Mouse (Mus musculus): ENCODE measurements around the gene Srbd1. TPM values are rescaled to one million over a fixed set of nuclear protein-coding genes. Genes with fewer than 3 reads are reported as not detected.

The Srbd1 gene
- polyA plus RNA-seq, 1 experiment from 2014 or later, result 9.6 TPM

- Histone ChIP-seq H3K9ac (ENCODE audit: low read length) (no peak overlapping the region), H3K4me2 (ENCODE audit: low read length) (no peak overlapping the region), H3K4me1 (ENCODE audit: control insufficient read depth, insufficient read depth, low read length) (no peaks in the 10 kb centered on the region), H3K36me3 (ENCODE audit: control insufficient read depth, insufficient read depth, low read length) (peaks cover 53% of the 10 kb centered on the region), H3K9me3 (replicated peaks; ENCODE audit: control insufficient read depth, low read length) (no peaks in the 10 kb centered on the region), H3K27me3 (replicated peaks; ENCODE audit: control insufficient read depth, insufficient read depth, low read length) (no peaks in the 10 kb centered on the region), H3K27ac (ENCODE audit: low read depth, low read length) (no peak overlapping the region), H3K4me3 (ENCODE audit: low read depth, low read length) (no peak overlapping the region)
- ATAC-seq (no peak), DNase-seq (ENCODE audit: low spot score) (no peak)
- WGBS, result 89% methylated on average over 3 of the region's 3 CpGs
These were observed 21.8 kb downstream of the Srbd1 start for GRCm38 (mm10) chr17:86123146-86123545.

- no peak overlapping the region for H3K9ac ChIP-seq (ENCODE audit: low read length)
- peaks cover 5% of the 10 kb centered on the region; the same call in 1 of the 2 replicates for H3K36me3 ChIP-seq (ENCODE audit: control insufficient read depth, insufficient read depth, low read length)
- no peak overlapping the region for H3K4me2 ChIP-seq (ENCODE audit: low read length)
- no peaks in the 10 kb centered on the region for H3K4me1 ChIP-seq (ENCODE audit: control insufficient read depth, insufficient read depth, low read length)
- H3K27me3 ChIP-seq (replicated peaks; ENCODE audit: control insufficient read depth, insufficient read depth, low read length), result no peaks in the 10 kb centered on the region
- no peaks in the 10 kb centered on the region for H3K9me3 ChIP-seq (replicated peaks; ENCODE audit: control insufficient read depth, low read length)
- H3K4me3 ChIP-seq (ENCODE audit: low read depth, low read length), result no peak overlapping the region
- DNase-seq (ENCODE audit: low spot score), result no peak
- no peak overlapping the region for H3K27ac ChIP-seq (ENCODE audit: low read depth, low read length)
- ATAC-seq, result no peak
- 85% methylated on average over 2 of the region's 2 CpGs for WGBS
These were observed 48.1 kb downstream of the Srbd1 start for GRCm38 (mm10) chr17:86096875-86097274.

GRCm38 (mm10) chr17:86093124-86093523 is 51.9 kb downstream of the Srbd1 start:
- no peaks in the 10 kb centered on the region for H3K27me3 ChIP-seq (replicated peaks; ENCODE audit: control insufficient read depth, insufficient read depth, low read length)
- DNase-seq (ENCODE audit: low spot score), result no peak
- peaks cover 3% of the 10 kb centered on the region; the same call in 1 of the 2 replicates for H3K36me3 ChIP-seq (ENCODE audit: control insufficient read depth, insufficient read depth, low read length)
- no peak overlapping the region for H3K4me3 ChIP-seq (ENCODE audit: low read depth, low read length)
- H3K27ac ChIP-seq (ENCODE audit: low read depth, low read length), result no peak overlapping the region
- no peak for ATAC-seq
- 93% methylated on average over 1 of the region's 1 CpGs for WGBS
- no peak overlapping the region for H3K9ac ChIP-seq (ENCODE audit: low read length)
- H3K4me1 ChIP-seq (ENCODE audit: control insufficient read depth, insufficient read depth, low read length), result peaks cover 8% of the 10 kb centered on the region; the same call in 1 of the 2 replicates
- H3K9me3 ChIP-seq (replicated peaks; ENCODE audit: control insufficient read depth, low read length), result no peaks in the 10 kb centered on the region
- H3K4me2 ChIP-seq (ENCODE audit: low read length), result no peak overlapping the region

GRCm38 (mm10) chr17:86091631-86092030 is 53.3 kb downstream of the Srbd1 start:
- ATAC-seq, result no peak
- Histone ChIP-seq H3K4me3 (ENCODE audit: low read depth, low read length) (no peak overlapping the region), H3K4me1 (ENCODE audit: control insufficient read depth, insufficient read depth, low read length) (peaks cover 8% of the 10 kb centered on the region; the same call in 1 of the 2 replicates), H3K27ac (ENCODE audit: low read depth, low read length) (no peak overlapping the region), H3K27me3 (replicated peaks; ENCODE audit: control insufficient read depth, insufficient read depth, low read length) (no peaks in the 10 kb centered on the region), H3K9me3 (replicated peaks; ENCODE audit: control insufficient read depth, low read length) (no peaks in the 10 kb centered on the region), H3K4me2 (ENCODE audit: low read length) (no peak overlapping the region), H3K9ac (ENCODE audit: low read length) (no peak overlapping the region), H3K36me3 (ENCODE audit: control insufficient read depth, insufficient read depth, low read length) (no peaks in the 10 kb centered on the region; the same call in 1 of the 2 replicates)
- DNase-seq (ENCODE audit: low spot score), result no peak
- 62% methylated on average over 1 of the region's 1 CpGs for WGBS

- no peak overlapping the region for H3K4me3 ChIP-seq (ENCODE audit: low read depth, low read length)
- ATAC-seq, result peak; percentile 29; the same call in 1 of the 2 replicates
- H3K27ac ChIP-seq (ENCODE audit: low read depth, low read length), result peak overlapping the region; percentile 6; the same call in 1 of the 2 replicates
- peak; percentile 6 for DNase-seq (ENCODE audit: low spot score)
- 13% methylated on average over 9 of the region's 9 CpGs for WGBS
- peaks cover 8% of the 10 kb centered on the region; the same call in 1 of the 2 replicates for H3K4me1 ChIP-seq (ENCODE audit: control insufficient read depth, insufficient read depth, low read length)
- no peak overlapping the region for H3K9ac ChIP-seq (ENCODE audit: low read length)
- H3K9me3 ChIP-seq (replicated peaks; ENCODE audit: control insufficient read depth, low read length), result no peaks in the 10 kb centered on the region
- no peaks in the 10 kb centered on the region for H3K27me3 ChIP-seq (replicated peaks; ENCODE audit: control insufficient read depth, insufficient read depth, low read length)
- no peaks in the 10 kb centered on the region for H3K36me3 ChIP-seq (ENCODE audit: control insufficient read depth, insufficient read depth, low read length)
- H3K4me2 ChIP-seq (ENCODE audit: low read length), result no peak overlapping the region
These were observed 54.9 kb downstream of the Srbd1 start for GRCm38 (mm10) chr17:86089893-86090588.

- H3K4me3 ChIP-seq (ENCODE audit: low read depth, low read length), result no peak overlapping the region
- ATAC-seq (no peak), DNase-seq (ENCODE audit: low spot score) (no peak)
- no peak overlapping the region for H3K9ac ChIP-seq (ENCODE audit: low read length)
- H3K4me2 ChIP-seq (ENCODE audit: low read length), result no peak overlapping the region
- no peaks in the 10 kb centered on the region for H3K9me3 ChIP-seq (replicated peaks; ENCODE audit: control insufficient read depth, low read length)
- H3K27me3 ChIP-seq (replicated peaks; ENCODE audit: control insufficient read depth, insufficient read depth, low read length), result no peaks in the 10 kb centered on the region
- no peaks in the 10 kb centered on the region for H3K36me3 ChIP-seq (ENCODE audit: control insufficient read depth, insufficient read depth, low read length)
- 93% methylated on average over 9 of the region's 9 CpGs for WGBS
- H3K27ac ChIP-seq (ENCODE audit: low read depth, low read length), result no peak overlapping the region
- peaks cover 13% of the 10 kb centered on the region for H3K4me1 ChIP-seq (ENCODE audit: control insufficient read depth, insufficient read depth, low read length)
These were observed 57.1 kb downstream of the Srbd1 start for GRCm38 (mm10) chr17:86087922-86088321.

- Histone ChIP-seq H3K9ac (ENCODE audit: low read length) (no peak overlapping the region), H3K36me3 (ENCODE audit: control insufficient read depth, insufficient read depth, low read length) (no peaks in the 10 kb centered on the region), H3K4me1 (ENCODE audit: control insufficient read depth, insufficient read depth, low read length) (peaks cover 13% of the 10 kb centered on the region), H3K27ac (ENCODE audit: low read depth, low read length) (no peak overlapping the region), H3K4me2 (ENCODE audit: low read length) (no peak overlapping the region), H3K9me3 (replicated peaks; ENCODE audit: control insufficient read depth, low read length) (no peaks in the 10 kb centered on the region), H3K4me3 (ENCODE audit: low read depth, low read length) (no peak overlapping the region), H3K27me3 (replicated peaks; ENCODE audit: control insufficient read depth, insufficient read depth, low read length) (no peaks in the 10 kb centered on the region)
- WGBS, result 87% methylated on average over 4 of the region's 4 CpGs
- ATAC-seq, result no peak
- no peak for DNase-seq (ENCODE audit: low spot score)
These were observed 58.8 kb downstream of the Srbd1 start for GRCm38 (mm10) chr17:86086191-86086590.

- peak; percentile 51 for DNase-seq (ENCODE audit: low spot score)
- Histone ChIP-seq H3K27me3 (replicated peaks; ENCODE audit: control insufficient read depth, insufficient read depth, low read length) (no peaks in the 10 kb centered on the region), H3K4me2 (ENCODE audit: low read length) (no peak overlapping the region), H3K27ac (ENCODE audit: low read depth, low read length) (no peak overlapping the region), H3K4me3 (ENCODE audit: low read depth, low read length) (no peak overlapping the region), H3K9ac (ENCODE audit: low read length) (no peak overlapping the region), H3K36me3 (ENCODE audit: control insufficient read depth, insufficient read depth, low read length) (no peaks in the 10 kb centered on the region), H3K4me1 (ENCODE audit: control insufficient read depth, insufficient read depth, low read length) (peaks cover 5% of the 10 kb centered on the region), H3K9me3 (replicated peaks; ENCODE audit: control insufficient read depth, low read length) (no peaks in the 10 kb centered on the region)
- 20% methylated on average over 7 of the region's 7 CpGs for WGBS
- no peak for ATAC-seq
These were observed 61.8 kb downstream of the Srbd1 start for GRCm38 (mm10) chr17:86083207-86083606.

GRCm38 (mm10) chr17:86078060-86078459 is 66.9 kb downstream of the Srbd1 start:
- Histone ChIP-seq H3K9me3 (replicated peaks; ENCODE audit: control insufficient read depth, low read length) (no peaks in the 10 kb centered on the region), H3K4me1 (ENCODE audit: control insufficient read depth, insufficient read depth, low read length) (peaks cover under 1% of the 10 kb centered on the region; the same call in 1 of the 2 replicates), H3K9ac (ENCODE audit: low read length) (no peak overlapping the region), H3K4me3 (ENCODE audit: low read depth, low read length) (no peak overlapping the region), H3K4me2 (ENCODE audit: low read length) (no peak overlapping the region), H3K27ac (ENCODE audit: low read depth, low read length) (no peak overlapping the region), H3K36me3 (ENCODE audit: control insufficient read depth, insufficient read depth, low read length) (no peaks in the 10 kb centered on the region), H3K27me3 (replicated peaks; ENCODE audit: control insufficient read depth, insufficient read depth, low read length) (no peaks in the 10 kb centered on the region)
- ATAC-seq, result no peak
- 81% methylated on average over 11 of the region's 11 CpGs for WGBS
- no peak for DNase-seq (ENCODE audit: low spot score)
